Mouse (Mus musculus) Muller cell, postnatal 12 days (primary cell): ENCODE data around the gene Slc29a1.
A peak's percentile ranks its signal among the peaks of the same experiment; 100 is the strongest.

Experiments
- DNase-seq: peaks from one replicate; pipeline ENCODE4 v3.0.0-alpha.2; 2015; ENCODE audit errors: inconsistent ontology term

Slc29a1 gene

GRCm38 (mm10) chr17:45612008-45612407 lies 12.6 kb upstream of the Slc29a1 start:
- no peak for DNase-seq

GRCm38 (mm10) chr17:45610144-45610866 lies 10.9 kb upstream of the Slc29a1 start:
- DNase-seq, result peak; percentile 30

- no peak for DNase-seq
These were observed 9.0 kb upstream of the Slc29a1 start for GRCm38 (mm10) chr17:45608396-45608795.

- no peak for DNase-seq
These were observed 7.8 kb upstream of the Slc29a1 start for GRCm38 (mm10) chr17:45606992-45607879.

GRCm38 (mm10) chr17:45602984-45603383 lies 3.6 kb upstream of the Slc29a1 start:
- no peak for DNase-seq

GRCm38 (mm10) chr17:45601877-45602304 lies 2.5 kb upstream of the Slc29a1 start, which contains the start of gene Mymx:
Gene Mymx (minus strand): TSS chr17:45602102.
- DNase-seq, result no peak

- DNase-seq, result no peak
These were observed 1.9 kb upstream of the Slc29a1 start for GRCm38 (mm10) chr17:45601325-45601724.

- DNase-seq, result no peak
These were observed 861 bp upstream of the Slc29a1 start for GRCm38 (mm10) chr17:45600267-45600666.

- DNase-seq, result no peak
These were observed 515 bp downstream of the Slc29a1 start for GRCm38 (mm10) chr17:45598891-45599290.

- no peak for DNase-seq
These were observed 1.0 kb downstream of the Slc29a1 start for GRCm38 (mm10) chr17:45598376-45598775.

GRCm38 (mm10) chr17:45597787-45598186 lies 1.6 kb downstream of the Slc29a1 start:
- DNase-seq, result peak; percentile 61

GRCm38 (mm10) chr17:45596631-45597396 lies 2.6 kb downstream of the Slc29a1 start:
- peak; percentile 85 for DNase-seq

GRCm38 (mm10) chr17:45595736-45596390 lies 3.5 kb downstream of the Slc29a1 start:
- no peak for DNase-seq

GRCm38 (mm10) chr17:45594881-45595735 lies 4.3 kb downstream of the Slc29a1 start:
- DNase-seq, result peak; percentile 79

GRCm38 (mm10) chr17:45594195-45594594 lies 5.2 kb downstream of the Slc29a1 start:
- DNase-seq, result no peak

GRCm38 (mm10) chr17:45593479-45593878 lies 5.9 kb downstream of the Slc29a1 start:
- no peak for DNase-seq

GRCm38 (mm10) chr17:45592606-45593431 lies 6.6 kb downstream of the Slc29a1 start:
- DNase-seq, result no peak

GRCm38 (mm10) chr17:45591701-45592605 lies 7.5 kb downstream of the Slc29a1 start:
- no peak for DNase-seq
